Mouse (Mus musculus): ENCODE data around the gene Brf1.

Brf1 gene

GRCm38 (mm10) chr12:112938873-112939565 is 61.5 kb downstream of the Brf1 start:
- no peak for DNase-seq

GRCm38 (mm10) chr12:112938366-112938765 is 62.1 kb downstream of the Brf1 start:
- DNase-seq = no peak

GRCm38 (mm10) chr12:112937906-112938305 is 62.6 kb downstream of the Brf1 start:
- peak; percentile 50 for DNase-seq

- DNase-seq = no peak
These were observed 67.9 kb downstream of the Brf1 start for GRCm38 (mm10) chr12:112932647-112933046.

GRCm38 (mm10) chr12:112929562-112930352 is 70.7 kb downstream of the Brf1 start, which contains the start of gene Jag2:
Jag2 (minus strand) TSS chr12:112929776.
- DNase-seq = peak; percentile 82

GRCm38 (mm10) chr12:112928401-112929241 is 71.9 kb downstream of the Brf1 start:
- peak; percentile 78 for DNase-seq

GRCm38 (mm10) chr12:112927265-112927664 is 73.2 kb downstream of the Brf1 start:
- DNase-seq = no peak

GRCm38 (mm10) chr12:112925950-112926349 is 74.6 kb downstream of the Brf1 start:
- no peak for DNase-seq

GRCm38 (mm10) chr12:112922541-112922940 is 78.0 kb downstream of the Brf1 start:
- no peak for DNase-seq

- DNase-seq = no peak
These were observed 79.0 kb downstream of the Brf1 start for GRCm38 (mm10) chr12:112921518-112921917.

- no peak for DNase-seq
These were observed 82.6 kb downstream of the Brf1 start for GRCm38 (mm10) chr12:112917906-112918305.

GRCm38 (mm10) chr12:112917486-112917885 is 83.0 kb downstream of the Brf1 start:
- DNase-seq = no peak

GRCm38 (mm10) chr12:112916698-112917400 is 83.7 kb downstream of the Brf1 start:
- DNase-seq = no peak

- DNase-seq = no peak
These were observed 84.9 kb downstream of the Brf1 start for GRCm38 (mm10) chr12:112915587-112915986.

- DNase-seq = no peak
These were observed 86.0 kb downstream of the Brf1 start for GRCm38 (mm10) chr12:112914527-112914926.

GRCm38 (mm10) chr12:112912951-112913745 is 87.4 kb downstream of the Brf1 start:
- no peak for DNase-seq

GRCm38 (mm10) chr12:112911701-112912100 is 88.8 kb downstream of the Brf1 start:
- no peak for DNase-seq
